Comparison of ENCODE assay signal across 36 mouse cellular contexts in the genomic region with DNA sequence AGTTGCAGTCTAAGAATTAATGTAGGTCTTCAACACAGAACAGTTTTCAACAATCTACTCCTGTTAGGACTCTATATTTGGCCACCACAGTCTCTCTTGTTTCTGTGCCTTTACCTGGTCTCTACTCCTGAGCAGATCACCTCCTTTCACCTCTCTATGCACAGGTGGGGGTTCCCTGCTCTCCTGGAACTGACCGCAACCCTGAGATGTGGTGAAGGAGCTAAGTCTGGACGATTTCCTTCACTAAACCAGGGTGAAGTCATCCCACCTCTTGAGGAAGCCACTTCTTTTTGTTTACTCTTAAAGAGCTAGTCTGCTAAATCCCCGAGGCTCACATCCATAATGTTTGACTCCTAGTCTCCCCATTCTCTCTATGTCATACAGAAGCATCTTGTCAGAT.
"Had no signal": no experiment of that assay in that cellular context is flagged by ENCODE, and none has a peak within 500 bp of the region (broad histone marks: within the 10 kb centered on the region; RNA-seq: fewer than 3 reads in every experiment).

No protein-coding gene starts in this region.

- H3K27ac ChIP-seq: heart, embryonic 10.5 days; heart, embryonic 13.5 days; heart, embryonic 15.5 days; hindbrain, embryonic 10.5 days; hindbrain, embryonic 12.5 days; hindbrain, embryonic 13.5 days; hindbrain, embryonic 14.5 days; hindbrain, embryonic 15.5 days; hindbrain, postnatal 0 days; intestine, embryonic 15.5 days; kidney, embryonic 15.5 days; kidney, postnatal 0 days; layer of hippocampus, adult 2 months; left cerebral cortex, adult 2 months had no signal

- H3K4me3 ChIP-seq: heart, embryonic 10.5 days; heart, embryonic 12.5 days; heart, embryonic 13.5 days; heart, embryonic 15.5 days; hindbrain, embryonic 10.5 days; hindbrain, embryonic 12.5 days; hindbrain, embryonic 13.5 days; hindbrain, embryonic 15.5 days; intestine, embryonic 15.5 days; kidney, embryonic 15.5 days; layer of hippocampus, adult 2 months; left cerebral cortex, adult 2 months had no signal

- H3K4me1 ChIP-seq: heart, embryonic 10.5 days; heart, embryonic 12.5 days; heart, embryonic 13.5 days; heart, embryonic 15.5 days; hindbrain, embryonic 12.5 days; hindbrain, embryonic 13.5 days; hindbrain, embryonic 15.5 days; intestine, embryonic 15.5 days had no signal

- ATAC-seq: hindbrain, embryonic 16.5 days; hindbrain, postnatal 0 days; inflammation-experienced regulatory T-cells, adult 6 months; intestine, embryonic 15.5 days; intestine, embryonic 16.5 days; intestine, postnatal 0 days had no signal

- H3K9ac ChIP-seq: heart, embryonic 12.5 days; heart, embryonic 13.5 days; heart, embryonic 15.5 days; hindbrain, embryonic 12.5 days; hindbrain, embryonic 13.5 days; hindbrain, embryonic 14.5 days; hindbrain, embryonic 15.5 days; intestine, embryonic 15.5 days; kidney, embryonic 15.5 days had no signal

- H3K9me3 ChIP-seq: heart, embryonic 10.5 days; heart, embryonic 12.5 days; heart, embryonic 13.5 days; heart, embryonic 15.5 days; hindbrain, embryonic 10.5 days; hindbrain, embryonic 12.5 days; hindbrain, embryonic 13.5 days; hindbrain, embryonic 15.5 days; intestine, embryonic 15.5 days; kidney, embryonic 15.5 days had no signal

- H3K36me3 ChIP-seq: heart, embryonic 15.5 days; hindbrain, embryonic 10.5 days; intestine, embryonic 15.5 days; kidney, embryonic 15.5 days had no signal

- H3K4me2 ChIP-seq: heart, embryonic 11.5 days; heart, embryonic 12.5 days; heart, embryonic 13.5 days; heart, embryonic 15.5 days; hindbrain, embryonic 12.5 days; hindbrain, embryonic 13.5 days; hindbrain, embryonic 14.5 days; hindbrain, embryonic 15.5 days; intestine, embryonic 15.5 days; kidney, embryonic 15.5 days had no signal

- H3K27me3 ChIP-seq: heart, embryonic 12.5 days; heart, embryonic 13.5 days; heart, embryonic 15.5 days; hindbrain, embryonic 12.5 days; hindbrain, embryonic 13.5 days; hindbrain, embryonic 15.5 days; intestine, embryonic 15.5 days; kidney, embryonic 15.5 days had no signal

- DNase-seq: heart, postnatal 10 days; heart, postnatal 14 days; heart, postnatal 36 days; heart, postnatal 4 days; kidney, adult 11 months; kidney, adult 18-20 months; kidney, adult 2 months; kidney, adult 8-10 months; kidney, adult 9 months; kidney, postnatal 10 days; kidney, postnatal 14 days; kidney, postnatal 25 days; kidney, postnatal 36 days; kidney, postnatal 4 days; layer of hippocampus, adult 9-11 months; layer of hippocampus, postnatal 36 days had no signal
